8 mouse cellular contexts compared by ENCODE assay signal in genomic region chr5:16199816-16200215, GRCm38 (mm10).
DNase-seq lines count a peak whose midpoint lies in the region; ATAC-seq lines count a peak whose summit lies in the region.
"Had no signal": no experiment of that assay in that cellular context is flagged by ENCODE, and none has a peak within 500 bp of the region (broad histone marks: within the 10 kb centered on the region; RNA-seq: fewer than 3 reads in every experiment).

No protein-coding gene starts in this region.

- intact Hi-C loops in left cerebral cortex, postnatal 4 days (cut with DNase I), result no loop called here
- intact Hi-C loops in left cerebral cortex, postnatal 14 days (cut with DNase I), result no loop called here

- no peaks in the 10 kb centered on the region for H3K27me3 ChIP-seq in neural tube, embryonic 12.5 days (replicated peaks)

- no peak overlapping the region for H3K4me2 ChIP-seq in neural tube, embryonic 12.5 days (replicated peaks)

- no peak overlapping the region for H3K27ac ChIP-seq in neural tube, embryonic 12.5 days

- peak; percentile 22 for DNase-seq in left cerebral cortex, postnatal 4 days
- DNase-seq in left cerebral cortex, postnatal 14 days (ENCODE audit: low spot score in 2 of 2), result no peak
- peak; percentile 18 for DNase-seq in adipocyte (ENCODE audit: low spot score)
- DNase-seq in embryo, embryonic 11 days, result peak; percentile 50
- no peak for DNase-seq in gastrocnemius, adult 8-10 months (ENCODE audit: low spot score in 2 of 2)
- DNase-seq in ovary, adult 18-20 months (ENCODE audit: low spot score), result no peak

- no peak overlapping the region for H3K4me3 ChIP-seq in neural tube, embryonic 12.5 days
- H3K4me3 ChIP-seq: myocyte had no signal

- no peaks in the 10 kb centered on the region for H3K9me3 ChIP-seq in neural tube, embryonic 12.5 days

- no peaks in the 10 kb centered on the region for H3K4me1 ChIP-seq in neural tube, embryonic 12.5 days

- no peak overlapping the region for H3K9ac ChIP-seq in neural tube, embryonic 12.5 days

- no peaks in the 10 kb centered on the region for H3K36me3 ChIP-seq in neural tube, embryonic 12.5 days

- 0 out of 2 replicates have a peak, but pooled peaks have one; percentile 44 for ATAC-seq in neural tube, embryonic 12.5 days (ENCODE audit: low FRiP score, low read depth)

- 50% methylated on average over 2 of the region's 2 CpGs for WGBS in neural tube, embryonic 12.5 days

Comparison
In these comparisons a context has a peak if more than half of its experiments do, and no peak if none do; other contexts are left out.
1. DNase-seq: peak in left cerebral cortex, postnatal 4 days (single experiment), adipocyte (single experiment) and embryo, embryonic 11 days (single experiment); none in left cerebral cortex, postnatal 14 days (0 of 2), gastrocnemius, adult 8-10 months (0 of 2) and ovary, adult 18-20 months (single experiment).